Mouse (Mus musculus) kidney, postnatal 10 days (tissue): ENCODE measurements around the gene Dhcr24.

Experiments
- DNase-seq: peaks from one replicate; pipeline ENCODE4 v3.0.0; 2021; ENCODE audit warnings: mixed read lengths

Dhcr24 gene

DNA sequence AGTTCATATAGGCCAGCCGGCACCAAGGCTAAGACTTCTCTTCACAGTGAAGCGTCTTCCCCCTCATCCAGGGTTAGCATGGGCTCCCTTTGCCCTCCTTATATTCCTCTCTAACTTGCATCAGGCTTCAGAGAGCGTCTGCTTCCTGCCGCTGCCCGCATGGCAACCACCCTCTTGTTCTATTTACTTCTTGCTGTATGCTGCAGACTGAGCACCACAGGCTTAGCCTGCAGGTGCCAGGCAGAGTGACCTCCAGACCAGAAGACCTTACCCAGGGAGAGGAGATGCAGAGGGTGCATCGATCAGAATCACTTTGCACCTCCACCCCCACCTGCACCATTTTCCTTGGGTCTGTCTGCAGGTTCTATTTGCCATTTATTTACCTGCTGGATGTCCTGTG lies 1.2 kb downstream of the Dhcr24 start:
- DNase-seq: no peak

DNA sequence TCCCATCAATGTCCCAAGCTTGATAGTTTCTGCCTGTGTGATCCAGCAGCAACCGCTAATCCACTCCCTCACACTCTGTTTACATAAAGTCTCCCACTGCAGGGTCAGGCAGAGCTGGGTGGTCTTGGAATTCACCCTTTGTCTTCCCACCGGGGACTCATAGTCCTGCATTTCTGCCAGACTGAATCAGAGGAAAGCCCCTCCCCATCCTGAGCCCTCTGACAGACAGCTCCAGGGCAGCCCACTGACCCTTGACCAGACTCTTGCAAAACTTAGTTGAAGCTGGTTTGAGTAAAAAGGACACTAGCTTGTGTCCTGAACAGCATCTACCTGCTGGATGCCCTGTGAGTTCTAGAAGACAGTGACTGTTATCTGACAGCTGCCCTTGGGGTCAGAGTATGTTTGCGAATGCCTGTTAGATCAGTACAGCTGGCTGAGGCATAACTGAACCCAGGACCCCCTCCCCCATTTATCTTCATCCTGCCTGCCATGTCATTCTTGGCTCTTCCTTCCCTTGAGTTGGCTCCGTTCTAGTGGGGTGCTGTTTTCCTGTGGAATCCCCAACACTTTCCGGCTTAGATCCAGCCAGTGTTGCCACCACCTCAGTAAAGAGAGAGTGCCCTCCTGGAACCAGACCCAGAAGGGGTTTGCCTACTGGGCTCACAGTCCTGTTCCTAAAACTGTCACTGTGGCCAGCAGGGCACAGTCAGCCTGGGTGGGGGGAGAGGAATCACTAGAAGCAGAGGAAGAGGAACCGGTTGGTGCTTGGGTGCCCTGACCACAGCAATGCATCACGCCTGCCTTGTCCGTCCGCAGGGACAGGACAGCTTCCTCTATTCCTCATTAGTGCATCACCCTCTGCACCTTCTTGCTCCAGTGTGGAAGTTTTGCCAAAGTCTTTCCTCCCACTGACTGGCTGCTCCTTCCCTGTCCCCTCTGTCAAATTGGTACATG lies 2.3 kb downstream of the Dhcr24 start:
- peak; percentile 55 for DNase-seq

DNA sequence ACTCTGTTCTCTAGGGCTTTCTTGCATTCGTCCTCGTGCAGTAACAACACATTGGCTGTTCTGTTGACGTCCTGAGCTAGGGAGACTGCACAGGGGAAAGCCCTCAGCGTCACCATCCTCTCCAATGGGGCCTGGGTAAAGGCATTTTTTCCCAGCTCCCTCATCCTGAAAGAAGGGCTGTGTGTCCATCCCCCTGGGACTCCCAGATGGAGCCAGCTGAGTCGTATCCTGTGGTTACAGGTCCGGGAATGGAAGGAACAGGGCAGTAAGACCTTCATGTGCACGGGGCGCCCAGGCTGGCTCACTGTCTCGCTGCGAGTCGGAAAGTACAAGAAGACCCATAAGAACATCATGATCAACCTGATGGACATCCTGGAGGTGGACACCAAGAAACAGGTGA lies 3.3 kb downstream of the Dhcr24 start:
- DNase-seq: no peak

DNA sequence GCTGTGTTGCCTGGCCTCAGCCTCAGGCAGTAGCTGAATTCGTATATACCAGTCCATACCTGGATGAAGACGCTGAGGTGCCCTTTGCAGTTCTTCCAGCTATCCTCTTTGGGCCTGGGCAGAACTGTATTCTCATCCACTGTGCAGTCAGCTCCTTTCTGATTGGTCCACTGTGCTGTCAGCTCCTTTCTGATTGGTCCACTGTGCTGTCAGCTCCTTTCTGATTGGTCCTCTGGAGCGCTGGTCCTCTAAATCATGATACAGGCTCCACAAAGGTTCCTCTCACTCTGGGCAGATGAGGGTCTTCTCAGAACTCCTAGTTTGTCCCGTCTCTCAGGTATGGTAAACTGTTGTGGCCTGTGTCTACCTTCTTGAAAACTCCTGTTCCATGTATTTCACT lies 8.8 kb downstream of the Dhcr24 start:
- no peak for DNase-seq

DNA sequence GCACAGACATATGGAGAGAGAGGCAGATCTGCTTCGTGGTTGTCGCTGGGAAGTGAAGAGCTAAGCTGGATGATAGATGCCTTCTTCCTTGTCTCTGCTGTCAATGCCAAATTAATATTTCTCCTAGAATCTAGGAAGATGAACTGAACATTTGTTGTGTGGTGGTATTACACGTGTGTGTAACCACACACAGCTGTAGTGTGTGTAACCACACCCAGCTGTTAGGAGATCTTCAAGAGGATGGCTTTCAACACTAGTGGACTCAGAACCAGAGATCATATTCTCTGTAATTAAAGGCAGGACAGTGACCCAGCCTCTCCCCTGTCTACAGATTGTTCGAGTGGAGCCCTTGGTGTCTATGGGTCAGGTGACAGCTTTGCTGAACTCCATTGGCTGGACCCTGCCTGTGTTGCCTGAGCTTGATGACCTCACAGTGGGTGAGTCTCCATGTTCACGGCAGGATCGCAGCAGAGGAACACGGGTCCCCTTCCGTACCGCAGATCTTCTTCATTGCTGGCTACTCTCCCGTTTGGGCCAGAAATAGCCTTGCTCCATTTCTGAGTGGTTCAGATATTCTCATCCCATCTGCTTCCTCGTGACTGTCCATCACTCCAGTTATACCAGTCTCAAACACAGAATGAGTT lies 10.4 kb downstream of the Dhcr24 start:
- no peak for DNase-seq

DNA sequence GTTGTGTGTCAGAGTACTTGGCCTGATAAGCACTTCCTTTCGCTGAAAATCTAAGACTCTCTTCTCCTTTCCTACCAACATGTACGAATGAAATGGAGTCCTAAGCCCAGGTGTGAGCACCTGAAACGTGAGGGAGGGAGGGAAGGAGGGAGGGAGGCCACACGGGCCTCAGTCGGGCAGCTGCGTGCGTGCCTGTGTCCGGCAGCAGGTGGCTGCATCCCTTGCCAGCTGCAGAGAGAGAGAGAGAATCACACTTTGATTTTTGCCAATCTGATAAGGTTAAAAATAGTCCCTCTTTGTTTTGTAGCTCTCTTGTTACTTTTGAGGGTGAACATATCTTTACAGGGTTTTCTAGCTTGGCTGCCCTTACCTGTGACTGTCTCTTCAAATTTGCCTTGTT lies 14.2 kb downstream of the Dhcr24 start:
- no peak for DNase-seq

DNA sequence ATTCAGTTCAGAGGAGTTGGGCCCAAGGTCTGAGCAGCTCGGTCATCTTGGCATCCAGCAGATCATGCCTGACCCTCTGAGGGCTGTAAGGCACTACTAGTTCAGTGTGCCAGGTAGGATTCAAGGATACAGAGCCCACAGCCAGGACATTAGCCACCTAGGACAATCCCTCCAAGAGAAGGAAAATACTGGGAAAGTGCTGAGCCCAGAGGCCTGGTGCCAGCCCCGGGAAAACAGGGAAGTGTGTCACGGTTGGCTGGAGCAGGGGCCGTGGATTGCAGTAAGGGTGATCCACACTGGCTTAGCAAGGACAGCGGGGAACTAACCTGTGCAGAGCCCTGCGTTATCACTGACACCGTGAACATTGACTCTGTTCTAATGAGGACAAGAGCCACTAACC lies 16.7 kb downstream of the Dhcr24 start:
- peak; percentile 57 for DNase-seq

DNA sequence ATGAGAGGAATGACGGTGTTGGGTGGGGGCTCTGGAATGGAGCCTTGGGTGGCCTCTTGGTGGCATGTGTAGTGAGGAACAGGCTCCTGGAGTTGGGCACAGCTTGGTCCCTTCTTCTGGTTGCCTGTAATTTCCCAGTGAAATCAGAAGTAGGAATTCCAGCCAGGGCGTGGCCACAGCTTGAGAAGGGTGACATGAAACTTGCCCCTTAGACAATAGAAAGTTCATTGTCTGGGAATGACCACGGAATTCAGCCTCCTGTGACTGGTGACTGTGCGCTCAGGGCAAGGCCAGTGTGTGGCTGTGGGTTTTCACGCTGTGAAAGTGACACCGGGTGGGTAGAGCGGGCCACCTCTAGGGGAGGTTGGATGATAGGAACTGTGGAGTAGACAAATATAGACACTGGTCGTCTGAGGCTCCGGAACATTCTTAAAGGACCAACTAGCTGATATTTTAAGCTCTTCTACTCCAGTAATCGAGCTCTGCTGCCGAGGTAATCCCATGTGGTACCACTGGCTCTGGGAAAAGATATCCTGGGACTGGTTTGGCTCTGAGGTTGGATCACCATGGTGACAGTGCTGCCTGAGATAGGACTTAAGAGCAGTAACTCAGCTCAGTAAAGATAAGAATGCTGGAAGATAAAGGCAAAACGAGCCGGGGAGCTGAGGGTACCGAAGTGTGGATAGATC lies 20.5 kb downstream of the Dhcr24 start:
- DNase-seq: no peak

DNA sequence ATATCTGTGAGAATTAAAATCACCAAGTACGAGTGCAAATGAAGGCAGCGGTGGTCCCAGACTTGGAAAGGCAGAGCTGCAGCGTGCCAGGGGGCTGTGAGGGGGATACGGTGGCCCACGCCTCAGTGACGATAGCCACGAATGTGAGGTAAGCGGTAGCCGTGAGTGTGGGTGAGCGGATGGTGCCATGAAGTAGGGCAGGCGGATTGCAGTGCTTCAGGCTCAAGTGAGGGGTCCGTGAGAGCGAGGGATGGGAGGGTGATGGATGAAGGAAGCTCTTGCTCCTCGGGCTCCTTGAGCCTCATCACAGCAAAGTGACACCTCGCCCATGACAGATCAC lies 21.0 kb downstream of the Dhcr24 start:
- DNase-seq: no peak

DNA sequence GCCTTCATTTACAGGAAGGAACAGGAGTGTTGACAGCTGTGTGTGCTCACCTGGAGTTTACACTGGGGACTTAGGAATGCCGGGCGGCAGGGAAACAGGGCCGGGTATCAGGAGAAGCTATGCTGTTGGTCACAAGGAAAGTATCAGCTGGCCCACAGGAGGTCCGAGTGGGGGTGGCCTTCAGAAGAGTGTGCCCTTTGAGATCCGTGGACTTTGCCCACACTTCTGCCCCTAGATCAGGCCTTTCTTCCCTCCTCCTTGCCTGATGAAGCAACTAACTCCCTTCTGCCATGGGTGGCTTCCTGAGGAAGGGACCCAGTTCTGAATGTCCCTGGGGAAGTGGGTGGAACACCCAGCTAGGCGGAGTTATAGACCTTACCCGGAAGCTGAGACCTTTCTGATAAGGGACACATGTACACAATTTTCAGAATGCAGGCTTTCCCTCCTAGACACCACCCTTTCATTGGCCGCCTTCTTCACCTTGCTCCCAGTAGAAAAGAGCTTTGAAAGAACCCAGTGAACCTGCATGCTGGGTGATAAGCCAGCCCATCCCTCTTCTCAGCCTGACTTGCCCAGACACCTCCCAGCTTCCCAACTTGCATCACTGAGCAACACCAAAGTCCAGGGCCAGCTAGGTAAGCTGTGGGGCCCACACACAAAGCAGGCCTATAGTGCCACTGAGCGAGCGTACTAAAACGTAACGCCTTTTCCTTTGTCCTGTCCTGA lies 21.8 kb downstream of the Dhcr24 start:
- peak; percentile 68 for DNase-seq

DNA sequence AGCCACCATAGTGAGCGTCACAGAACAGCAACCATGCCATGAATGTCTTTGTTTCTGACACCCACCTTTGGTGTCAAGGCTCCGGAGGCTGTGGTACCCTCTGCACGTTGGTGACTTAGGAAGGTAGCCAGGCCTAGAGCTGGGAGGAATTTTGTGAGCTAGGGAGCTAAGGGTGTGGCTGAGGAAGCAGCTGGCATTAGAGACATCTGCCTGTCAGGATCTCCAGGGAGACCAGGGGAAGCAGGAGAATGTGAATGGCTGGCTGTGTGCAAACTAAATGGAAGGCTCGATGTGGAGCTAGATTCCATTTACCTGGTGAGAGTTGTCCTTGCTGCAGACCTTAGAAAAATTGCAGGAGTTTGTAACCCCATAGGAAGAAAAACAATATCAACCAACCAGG lies 23.8 kb downstream of the Dhcr24 start:
- DNase-seq: no peak

DNA sequence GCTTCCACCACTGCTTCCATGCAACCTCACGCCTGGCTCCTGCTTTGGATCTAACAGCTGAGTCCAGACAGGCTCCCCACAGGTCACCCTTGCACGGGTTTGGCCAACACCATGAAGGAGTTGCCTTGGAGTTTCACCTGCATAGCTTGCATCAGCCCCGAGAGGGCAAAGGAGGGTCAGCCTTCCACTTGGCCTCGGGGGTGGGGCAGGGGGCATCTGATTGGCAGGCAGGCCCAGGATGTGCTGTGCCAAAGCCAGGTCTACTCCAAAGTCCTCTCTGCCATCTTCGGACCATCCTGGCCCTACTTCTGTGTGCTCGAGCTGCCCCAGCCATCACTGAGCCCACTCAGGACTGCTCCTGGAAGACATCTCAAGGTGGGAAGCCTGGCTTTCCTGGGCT lies 26.2 kb downstream of the Dhcr24 start:
- peak; percentile 69 for DNase-seq

DNA sequence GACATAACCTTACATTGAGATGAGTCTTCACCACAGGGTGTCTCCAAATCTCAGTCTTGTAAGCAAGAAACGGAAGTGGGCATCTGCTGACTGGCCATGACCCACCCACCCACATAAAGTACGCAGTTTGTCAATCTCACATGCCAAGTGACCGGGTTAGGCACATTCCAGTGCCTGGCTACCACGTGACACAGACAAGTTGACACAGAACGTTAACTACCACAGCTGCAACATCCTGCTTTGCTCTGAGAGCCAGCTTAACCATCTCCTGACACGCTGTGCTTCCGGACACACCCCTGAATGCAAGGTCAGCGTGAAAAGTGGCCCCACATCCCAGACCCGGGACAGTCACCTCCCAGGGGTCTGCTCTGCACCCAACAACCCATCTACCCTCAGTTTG lies 29.3 kb downstream of the Dhcr24 start:
- DNase-seq: no peak

DNA sequence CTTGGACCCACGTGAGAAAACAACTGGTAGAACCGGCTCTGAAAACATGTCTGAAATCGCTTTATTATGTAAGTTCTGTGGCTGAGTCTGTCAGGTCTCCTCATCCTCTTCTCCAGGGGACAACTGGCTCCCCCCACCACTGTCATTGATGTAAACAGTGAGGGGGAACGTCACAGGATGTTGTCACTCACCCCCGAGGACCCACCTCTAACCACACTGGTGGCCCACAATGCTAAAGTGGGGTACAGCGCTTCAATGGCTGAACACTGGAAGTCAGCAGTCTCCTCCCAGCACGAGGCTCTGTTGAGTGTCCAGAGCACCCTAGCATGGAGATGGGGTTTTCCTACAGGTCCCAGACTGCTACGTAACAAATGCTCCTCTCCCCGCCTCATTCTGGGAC lies 30.0 kb downstream of the Dhcr24 start:
- DNase-seq: no peak

DNA sequence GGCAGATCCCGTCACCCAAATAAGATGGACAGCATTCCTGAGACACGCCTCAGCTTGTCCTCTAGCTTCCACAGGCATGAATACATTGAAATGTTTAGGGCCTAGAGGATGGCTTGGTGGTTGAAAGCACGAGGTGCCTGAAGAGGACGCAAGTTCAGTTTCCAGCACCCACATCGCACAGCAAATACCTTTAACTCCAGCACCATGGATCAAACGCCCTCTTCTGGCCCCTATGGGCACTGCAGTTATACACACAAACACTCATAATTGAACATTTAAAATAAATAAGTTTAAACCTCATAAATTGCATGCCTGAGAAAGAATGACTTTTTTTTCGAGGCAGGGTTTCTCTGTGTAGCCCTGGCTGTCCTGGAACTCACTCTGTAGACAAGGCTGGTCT lies 32.8 kb downstream of the Dhcr24 start:
- DNase-seq: no peak

DNA sequence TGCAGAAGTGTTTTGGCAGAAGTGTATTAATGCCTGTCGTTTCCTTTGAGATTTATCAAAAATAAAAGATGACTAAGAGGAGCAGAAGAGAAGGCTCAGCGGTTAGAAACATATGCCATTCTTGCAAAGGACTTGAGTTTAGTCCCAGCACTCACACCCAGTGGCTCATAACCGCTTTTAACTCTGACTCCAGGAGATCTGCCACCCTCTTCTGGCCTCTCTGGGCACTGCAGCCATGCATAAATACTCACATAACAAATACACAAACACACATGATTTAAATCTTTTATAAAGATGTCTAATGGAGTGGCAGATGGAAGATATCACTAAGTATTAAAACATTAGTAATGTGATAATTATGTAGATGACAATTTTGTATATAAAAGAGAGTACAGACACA lies 35.4 kb downstream of the Dhcr24 start:
- no peak for DNase-seq

DNA sequence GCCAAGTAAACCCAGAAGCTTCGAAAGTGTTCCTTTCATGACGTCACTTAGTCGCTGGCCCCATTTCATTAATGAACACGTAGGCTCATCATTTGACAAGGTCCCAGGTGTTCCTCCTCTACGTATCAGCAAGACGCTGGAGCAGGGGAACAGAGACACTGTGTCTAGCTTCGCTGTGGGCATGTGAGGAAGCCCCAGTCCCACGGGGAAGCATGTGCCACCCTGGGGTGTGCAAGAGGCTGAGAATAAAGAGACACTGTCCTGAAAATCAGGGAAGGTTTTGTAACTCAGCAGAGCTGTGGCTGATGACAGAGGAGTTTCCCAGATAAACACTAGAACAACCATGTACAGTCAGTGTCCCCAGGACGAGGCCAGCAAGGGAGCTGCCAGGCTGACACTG lies 36.2 kb downstream of the Dhcr24 start:
- DNase-seq: no peak

DNA sequence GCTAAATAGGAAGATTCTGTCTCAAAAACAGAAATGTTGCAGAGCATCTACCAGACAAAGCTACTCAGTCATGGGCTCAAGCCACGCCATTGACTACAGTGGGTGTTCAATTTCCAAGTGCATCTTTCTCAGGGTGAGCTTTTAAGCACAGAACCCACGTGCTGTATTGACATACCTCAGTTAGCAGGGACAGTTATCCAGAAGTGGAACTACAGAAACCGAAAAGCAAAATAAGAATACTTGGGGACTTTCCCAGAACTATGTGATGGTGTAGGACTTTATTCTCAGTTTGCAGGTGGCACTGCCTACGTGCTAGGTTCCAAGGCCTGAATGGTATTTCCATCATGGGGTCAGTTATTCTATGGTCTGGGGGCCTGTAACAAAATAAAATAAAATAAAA lies 36.9 kb downstream of the Dhcr24 start:
- no peak for DNase-seq

DNA sequence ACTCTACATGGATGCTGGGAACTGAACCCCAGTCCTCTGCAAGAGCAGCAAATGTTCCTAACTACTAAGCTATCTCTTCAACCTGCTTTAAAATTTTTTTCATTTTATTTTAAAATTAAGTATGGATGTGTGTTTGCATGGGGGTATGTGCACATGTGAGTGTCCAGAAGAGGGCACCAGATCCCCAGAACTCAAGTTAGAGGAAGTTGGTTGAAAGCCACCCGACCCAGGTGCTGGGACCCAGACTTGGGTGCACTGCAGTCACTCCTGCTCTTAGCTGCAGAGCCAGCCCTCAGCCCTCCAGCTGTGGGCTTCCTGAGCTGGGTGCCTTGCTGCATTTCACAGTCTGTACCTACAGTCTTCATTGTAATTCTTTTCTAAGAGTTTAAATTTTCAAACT lies 38.6 kb downstream of the Dhcr24 start:
- DNase-seq: no peak

DNA sequence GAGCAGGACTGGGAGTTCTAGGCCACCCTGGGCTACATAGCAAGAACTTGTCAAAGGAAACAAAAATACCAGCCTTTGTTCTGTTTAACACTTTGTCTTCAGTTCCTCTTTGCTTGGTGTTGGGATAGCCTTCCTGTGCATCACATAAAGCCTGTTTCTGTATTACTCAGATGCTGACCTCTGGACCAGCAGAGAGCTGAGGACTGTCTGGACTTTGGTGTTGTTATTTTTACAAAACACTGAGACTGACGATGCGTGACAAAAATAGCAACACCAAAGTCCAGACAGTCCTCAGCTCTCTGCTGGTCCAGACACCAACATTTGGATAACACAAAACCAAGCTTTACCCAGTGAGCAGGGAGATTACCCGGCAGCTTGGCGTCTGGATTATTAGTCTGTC lies 39.9 kb downstream of the Dhcr24 start:
- peak; percentile 35 for DNase-seq

DNA sequence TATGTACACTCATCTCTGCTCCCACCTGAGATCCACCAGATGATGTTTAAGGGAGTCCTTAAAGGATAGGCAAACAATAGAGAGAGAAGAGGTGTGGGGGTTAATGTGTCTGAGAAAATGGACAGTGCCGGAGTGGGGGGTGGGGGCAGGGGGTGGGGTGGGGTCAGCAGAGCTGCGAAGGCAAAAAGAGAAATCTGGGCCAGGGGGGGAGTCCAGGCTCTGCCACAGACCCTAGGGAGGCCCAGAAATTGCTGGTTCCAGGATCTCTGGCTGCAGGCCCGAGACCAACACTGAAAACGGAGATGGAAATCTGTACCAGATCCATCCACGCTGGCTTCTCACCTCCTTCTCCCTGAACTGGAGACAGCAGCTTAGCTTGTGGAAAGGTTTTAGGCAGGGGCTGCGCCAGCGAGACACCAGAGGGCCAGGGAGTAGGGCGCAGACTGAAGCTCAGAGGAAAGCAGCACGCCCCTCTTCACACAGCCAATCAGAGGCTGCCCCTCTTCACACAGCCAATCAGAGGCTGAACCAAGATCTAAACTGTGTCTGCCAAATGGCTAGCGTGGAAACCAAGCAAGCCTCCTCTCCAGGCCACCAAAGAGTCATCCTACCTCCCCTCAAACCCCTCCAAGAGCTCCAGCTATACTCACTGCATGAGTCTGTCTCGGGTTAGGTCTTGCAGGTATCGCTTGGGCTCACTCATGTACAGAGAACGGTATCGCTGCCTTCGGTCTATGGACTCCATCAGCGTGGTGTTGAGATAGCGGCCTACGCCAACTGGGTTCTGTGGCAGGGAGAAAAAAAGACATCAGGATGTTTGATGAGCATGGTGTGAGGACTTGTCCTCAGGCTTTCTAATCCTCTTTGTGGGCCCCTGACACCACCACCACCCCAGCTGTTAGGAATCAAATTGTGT lies 46.1 kb downstream of the Dhcr24 start:
- DNase-seq: no peak

DNA sequence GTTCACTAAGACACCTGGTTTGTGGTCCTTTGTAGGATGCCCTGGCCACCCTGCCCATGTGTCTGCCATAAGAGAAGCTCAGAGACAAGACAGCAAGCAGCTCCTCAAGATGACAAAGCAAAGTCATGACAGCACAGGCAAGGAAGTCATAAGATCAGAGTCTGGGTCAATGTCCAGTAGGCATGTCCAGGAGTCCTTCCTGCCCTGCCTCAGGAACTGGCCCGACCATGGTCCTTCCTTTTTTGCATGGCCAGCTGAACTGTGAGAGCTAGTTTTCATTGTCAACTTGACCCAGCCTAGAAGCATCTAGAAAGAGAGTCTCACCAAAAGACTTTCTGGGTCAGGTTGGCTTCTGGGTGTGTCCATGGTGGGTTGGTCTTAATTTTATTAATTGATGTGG lies 47.1 kb downstream of the Dhcr24 start:
- DNase-seq: no peak
